Mouse (Mus musculus) neural tube, embryonic 14.5 days (tissue): ENCODE results near the gene Asb16. TPM values are rescaled to one million over a fixed set of nuclear protein-coding genes. Genes with fewer than 3 reads are reported as not detected.

Experiments
- ATAC-seq: fragments of 200-750 bp; cut with Nextera tagmentation; 2 replicates; pipeline ENCODE4 v1.8.0; 2017; ENCODE audit warnings: low read depth, mild to moderate bottlenecking, moderate TSS enrichment, moderate library complexity
- H3K27ac ChIP-seq: fragments of 300-500 bp; sonication (generic); 2 replicates; pipeline ENCODE4 v1.5.1; 2014; ENCODE audit warnings: low read depth, mild to moderate bottlenecking, control low read depth, low read length, moderate library complexity, mixed read lengths
- H3K27me3 ChIP-seq: fragments of 300-500 bp; sonication (generic); 2 replicates; pipeline ENCODE4 v1.6.1; 2014; ENCODE audit warnings: low read length; ENCODE audit not compliant: control insufficient read depth, insufficient read depth
- H3K36me3 ChIP-seq: fragments of 300-500 bp; sonication (generic); 2 replicates; pipeline ENCODE4 v1.6.1; 2014; ENCODE audit warnings: low read length, mixed read lengths; ENCODE audit not compliant: control insufficient read depth, insufficient read depth
- H3K4me1 ChIP-seq: fragments of 300-500 bp; sonication (generic); 2 replicates; pipeline ENCODE4 v1.6.1; 2014; ENCODE audit warnings: low read length; ENCODE audit not compliant: control insufficient read depth, insufficient read depth
- H3K4me2 ChIP-seq: fragments of 300-500 bp; sonication (generic); 2 replicates; pipeline ENCODE4 v1.6.1; 2014; ENCODE audit warnings: mild to moderate bottlenecking, low read depth, low read length, control low read depth
- H3K4me3 ChIP-seq: fragments of 300-500 bp; sonication (generic); 2 replicates; pipeline ENCODE4 v1.5.1; 2014; ENCODE audit warnings: low read depth, low read length, control low read depth, mixed read lengths
- H3K9ac ChIP-seq: fragments of 300-500 bp; sonication (generic); replicated peaks from 2 replicates; pipeline ENCODE4 v1.6.1; 2014; ENCODE audit warnings: low read depth, mild to moderate bottlenecking, control low read depth, low read length, mixed read lengths
- H3K9me3 ChIP-seq: fragments of 300-500 bp; sonication (generic); 2 replicates; pipeline ENCODE4 v1.6.1; 2016; ENCODE audit warnings: low read length; ENCODE audit not compliant: control insufficient read depth
- WGBS: fragments of 180-500 bp; shearing (Covaris S2); extraction: QIAGEN DNeasy Blood & Tissue Kit; methylation state at CpG from one replicate; pipeline ENCODE4 v1.1.7; 2014; 5-methylcytosine and 5-hydroxymethylcytosine counted together
- polyA plus RNA-seq: library from polyadenylated mRNA; unstranded; fragments of >200 nt; fragmentation: Nextera tagmentation; extraction: Ambion mirVana; gene quantifications from 2 replicates; pipeline ENCODE4 v1.2.1, GENCODE M21; 2014

Asb16 gene
- polyA plus RNA-seq, 1 experiment from 2014 or later: 0.23 TPM

DNA sequence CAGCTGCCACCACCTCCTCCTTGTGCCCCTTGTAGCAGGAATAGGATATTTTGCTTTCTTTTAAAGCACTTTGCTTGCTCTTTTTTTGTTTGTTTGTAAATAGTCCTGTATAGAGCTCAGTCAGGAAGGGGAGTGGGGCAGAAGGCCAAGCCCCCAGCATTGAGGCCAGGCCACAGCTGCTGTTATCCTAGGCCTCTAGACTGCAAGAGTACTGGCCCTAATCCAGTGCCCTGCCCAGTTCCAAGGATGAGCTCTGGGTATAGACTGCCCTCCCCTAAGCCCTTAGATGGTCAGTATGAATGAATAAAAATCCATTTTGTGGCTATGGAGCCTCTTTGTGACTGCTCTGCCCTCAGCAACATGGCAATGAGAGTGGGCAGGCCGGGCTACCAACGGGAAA is 20.4 kb downstream of the Asb16 start:
- 79% methylated on average over 2 of the region's 2 CpGs for WGBS
- Histone ChIP-seq H3K4me2 (no peak overlapping the region), H3K4me3 (no peak overlapping the region), H3K27me3 (no peaks in the 10 kb centered on the region), H3K9me3 (no peaks in the 10 kb centered on the region), H3K4me1 (peaks cover 11% of the 10 kb centered on the region), H3K36me3 (peaks cover 45% of the 10 kb centered on the region), H3K27ac (no peak overlapping the region; the same call in 1 of the 2 replicates), H3K9ac (no peak overlapping the region)
- no peak for ATAC-seq

GRCm38 (mm10) chr11:102289511-102290100 is 21.1 kb downstream of the Asb16 start:
- Histone ChIP-seq H3K9ac (no peak overlapping the region), H3K9me3 (no peaks in the 10 kb centered on the region), H3K36me3 (peaks cover 46% of the 10 kb centered on the region), H3K27ac (no peak overlapping the region), H3K27me3 (no peaks in the 10 kb centered on the region), H3K4me2 (no peak overlapping the region), H3K4me1 (peaks cover 13% of the 10 kb centered on the region), H3K4me3 (no peak overlapping the region)
- WGBS: 60% methylated on average over 6 of the region's 6 CpGs
- ATAC-seq: no peak

GRCm38 (mm10) chr11:102290141-102290540 is 21.6 kb downstream of the Asb16 start:
- Histone ChIP-seq H3K4me3 (no peak overlapping the region), H3K4me1 (peaks cover 18% of the 10 kb centered on the region), H3K4me2 (no peak overlapping the region), H3K27ac (no peak overlapping the region), H3K27me3 (no peaks in the 10 kb centered on the region), H3K9me3 (no peaks in the 10 kb centered on the region), H3K36me3 (peaks cover 46% of the 10 kb centered on the region), H3K9ac (no peak overlapping the region)
- WGBS: 87% methylated on average over 4 of the region's 4 CpGs
- ATAC-seq: no peak

GRCm38 (mm10) chr11:102291051-102291535 is 22.6 kb downstream of the Asb16 start:
- WGBS: 85% methylated on average over 11 of the region's 11 CpGs
- Histone ChIP-seq H3K36me3 (peaks cover 46% of the 10 kb centered on the region), H3K4me3 (no peak overlapping the region), H3K9me3 (no peaks in the 10 kb centered on the region), H3K4me2 (no peak overlapping the region), H3K4me1 (peaks cover 12% of the 10 kb centered on the region), H3K27ac (no peak overlapping the region), H3K9ac (no peak overlapping the region), H3K27me3 (no peaks in the 10 kb centered on the region)
- ATAC-seq: no peak

- Histone ChIP-seq H3K9me3 (no peaks in the 10 kb centered on the region), H3K4me1 (peaks cover 9% of the 10 kb centered on the region), H3K27me3 (no peaks in the 10 kb centered on the region), H3K27ac (no peak overlapping the region), H3K4me2 (no peak overlapping the region), H3K36me3 (peaks cover 34% of the 10 kb centered on the region), H3K9ac (no peak overlapping the region), H3K4me3 (no peak overlapping the region)
- 95% methylated on average over 13 of the region's 13 CpGs for WGBS
- ATAC-seq: no peak
Measured at GRCm38 (mm10) chr11:102293971-102294370, 25.4 kb downstream of the Asb16 start.

GRCm38 (mm10) chr11:102294416-102294815 is 25.9 kb downstream of the Asb16 start:
- 81% methylated on average over 5 of the region's 5 CpGs for WGBS
- H3K9ac ChIP-seq: no peak overlapping the region
- H3K4me2 ChIP-seq: peak overlapping the region; percentile 84
- peaks cover 34% of the 10 kb centered on the region for H3K36me3 ChIP-seq
- peaks cover 9% of the 10 kb centered on the region for H3K4me1 ChIP-seq
- peak overlapping the region; percentile 90 for H3K4me3 ChIP-seq
- no peak overlapping the region for H3K27ac ChIP-seq
- ATAC-seq: no peak
- H3K27me3 ChIP-seq: no peaks in the 10 kb centered on the region
- H3K9me3 ChIP-seq: no peaks in the 10 kb centered on the region

GRCm38 (mm10) chr11:102294887-102295597 is 26.5 kb downstream of the Asb16 start:
- Histone ChIP-seq H3K9me3 (no peaks in the 10 kb centered on the region), H3K27ac (peak overlapping the region; percentile 99), H3K27me3 (no peaks in the 10 kb centered on the region), H3K4me2 (peak overlapping the region; percentile 84), H3K9ac (peak overlapping the region; percentile 93), H3K4me3 (peak overlapping the region; percentile 90), H3K4me1 (peaks cover 9% of the 10 kb centered on the region), H3K36me3 (peaks cover 34% of the 10 kb centered on the region)
- no peak for ATAC-seq
- WGBS: 64% methylated on average over 12 of the region's 12 CpGs

DNA sequence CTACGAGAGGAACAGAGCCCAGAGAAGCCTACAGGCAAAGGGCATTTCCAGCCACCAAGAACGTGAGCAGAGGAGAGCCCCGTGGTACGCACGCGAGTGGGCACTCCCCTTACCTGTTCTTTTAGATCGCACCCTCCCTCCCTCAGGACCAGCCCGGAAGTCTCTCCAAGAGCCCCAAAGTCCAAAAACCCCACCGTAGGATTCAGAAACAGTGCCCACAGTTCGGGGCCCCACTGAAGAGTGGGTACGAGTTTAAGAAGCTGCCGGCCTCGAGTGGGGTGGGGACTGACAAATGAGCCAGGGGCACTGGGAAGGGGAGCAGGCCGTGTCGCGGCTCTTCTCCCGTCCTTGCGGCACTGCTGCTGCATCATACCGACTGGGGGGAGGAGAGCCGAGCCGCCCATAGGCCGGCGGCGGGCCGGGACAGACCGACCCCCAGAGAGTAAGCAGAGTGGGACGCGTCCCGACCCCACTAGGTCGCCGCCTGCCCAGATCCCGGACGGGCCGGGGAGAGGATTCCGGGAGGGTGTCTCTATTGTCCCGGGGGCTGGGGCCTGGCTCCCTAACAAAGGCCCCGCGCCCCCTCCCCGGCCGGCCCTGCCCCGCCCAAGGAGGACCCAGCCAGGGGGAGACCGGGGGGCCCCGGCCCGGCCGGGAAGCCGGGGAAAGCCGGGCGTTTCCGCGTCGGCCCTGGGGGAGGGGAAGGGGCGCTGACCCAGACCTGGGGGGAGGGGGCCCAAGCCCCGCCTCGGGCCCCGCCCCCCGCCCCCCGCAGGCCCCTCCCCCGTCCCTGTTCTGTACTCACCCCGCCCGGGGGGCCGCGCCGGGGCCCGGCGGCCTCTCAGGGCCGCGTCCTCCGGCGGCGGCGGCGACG is 27.3 kb downstream of the Asb16 start:
- Histone ChIP-seq H3K9ac (peak overlapping the region; percentile 93), H3K4me3 (peak overlapping the region; percentile 90), H3K9me3 (no peaks in the 10 kb centered on the region), H3K27me3 (no peaks in the 10 kb centered on the region), H3K27ac (peak overlapping the region; percentile 99), H3K4me1 (peaks cover 9% of the 10 kb centered on the region), H3K36me3 (peaks cover 28% of the 10 kb centered on the region), H3K4me2 (peak overlapping the region; percentile 84)
- under 1% methylated on average over 48 of the region's 73 CpGs for whole genome bisulfite sequencing
- 0 out of 2 replicates have a peak, but pooled peaks have one; percentile 26 for ATAC-seq
